Mouse (Mus musculus) adipocyte (in vitro differentiated cells): ENCODE results near the gene Gm2237.
"Not testable (repeated sequence)": the region's sequence is repeated elsewhere in the genome, so short reads cannot be mapped to it uniquely, and the experiment has no call there.

ENCODE experiments used
- DNase-seq: peaks from one replicate; pipeline ENCODE4 v3.0.0-alpha.2; 2016; ENCODE audit warnings: low spot score

Gm2237 gene

DNA sequence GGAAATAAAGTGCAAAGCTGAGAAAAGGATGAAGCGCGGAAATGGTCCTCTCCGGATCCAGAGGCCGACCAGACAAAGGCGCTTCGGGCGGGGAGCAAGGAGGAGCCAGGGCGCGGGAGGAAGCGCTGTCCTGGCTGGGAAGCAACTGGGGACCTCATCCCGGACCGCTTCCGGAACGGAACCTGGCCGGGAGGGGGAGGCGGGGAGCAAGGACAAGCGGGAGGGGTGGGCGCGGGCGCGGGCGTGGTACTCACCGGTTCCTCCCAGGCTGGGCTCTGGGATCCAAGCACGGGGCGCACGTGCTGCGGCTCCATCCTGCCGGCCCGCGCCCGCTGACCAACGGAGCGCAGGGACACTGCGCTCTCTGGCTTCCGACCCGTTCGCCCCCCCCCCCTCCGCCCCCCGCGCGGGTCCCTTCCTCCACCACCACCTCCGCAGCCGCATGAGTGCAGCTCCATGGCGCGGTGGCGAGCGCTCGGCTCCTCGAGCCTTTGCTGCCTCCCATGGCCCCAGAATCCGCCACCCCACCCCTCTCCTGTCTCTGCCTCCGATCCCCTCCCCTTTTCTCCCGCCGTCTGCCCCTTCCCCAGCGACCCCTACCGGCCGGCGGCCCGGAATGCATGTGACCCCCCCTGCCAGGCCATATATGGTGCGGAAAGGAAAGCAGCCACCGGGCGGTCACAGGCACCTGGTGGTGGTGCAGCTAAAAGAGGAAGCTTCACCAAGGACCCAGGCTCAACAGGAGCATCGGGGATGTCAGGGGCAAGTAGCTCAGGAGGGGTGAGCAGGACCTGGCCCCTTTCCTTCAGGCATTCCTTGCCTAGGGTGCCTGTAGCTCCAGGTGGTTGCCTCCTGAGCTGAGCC, at the start of gene Gm2237:
Gm2237 (minus strand) TSS at position 332 of the 864 bp plus-strand sequence.
- DNase-seq = not testable (repeated sequence)

DNA sequence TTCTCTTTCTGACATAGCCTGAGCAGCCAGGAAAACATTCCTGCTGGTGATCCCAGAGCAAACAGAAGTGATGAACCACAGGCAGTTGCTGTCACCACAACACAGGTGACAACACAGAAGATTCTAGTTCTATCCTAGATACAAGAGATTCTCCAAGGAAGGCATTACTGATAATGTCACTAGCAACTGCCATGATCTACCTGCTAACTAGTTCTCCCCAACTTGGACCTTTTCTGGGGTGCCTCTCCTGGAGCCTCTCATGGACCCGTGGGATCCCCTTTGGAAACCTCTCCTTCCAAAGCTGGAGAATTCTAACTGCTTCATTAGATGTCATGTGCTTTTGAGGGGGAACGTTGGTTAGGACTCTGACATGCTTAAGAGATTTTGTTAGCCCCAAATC, 17.5 kb upstream of the Gm2237 start, which contains the start of gene Gm5458:
Gm5458 (minus strand) TSS at position 101 of the 400 bp plus-strand sequence.
- DNase-seq = not testable (repeated sequence)

DNA sequence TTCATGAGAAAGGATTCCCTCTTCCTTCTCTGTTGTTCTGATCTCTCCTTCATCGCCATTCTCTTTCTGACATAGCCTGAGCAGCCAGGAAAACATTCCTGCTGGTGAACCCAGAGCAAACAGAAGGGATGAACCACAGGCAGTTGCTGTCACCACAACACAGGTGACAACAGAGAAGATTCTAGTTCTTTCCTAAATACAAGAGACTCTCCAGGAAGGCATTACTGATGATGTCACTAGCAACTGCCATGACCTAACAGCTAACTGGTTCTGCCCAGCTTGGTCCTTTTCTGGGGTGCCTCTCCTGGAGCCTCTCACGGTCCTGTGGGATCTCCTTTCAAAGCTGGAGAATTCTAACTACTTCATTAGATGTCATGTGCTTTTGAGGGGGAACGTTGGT, 35.1 kb downstream of the Gm2237 start, which contains the start of gene Gm2244:
Gm2244 (minus strand) TSS at position 101 of the 400 bp plus-strand sequence.
- DNase-seq = not testable (repeated sequence)
